Mouse (Mus musculus): ENCODE results near the gene Dlgap1.
A peak's percentile ranks its signal among the peaks of the same experiment; 100 is the strongest.

Dlgap1 gene

GRCm38 (mm10) chr17:70754638-70755037 lies 785.8 kb downstream of the Dlgap1 start:
- DNase-seq (ENCODE audit: low read depth, low spot score) = no peak

- peak; percentile 84 for DNase-seq (ENCODE audit: low read depth, low spot score)
Observed at GRCm38 (mm10) chr17:70755039-70755668, 786.3 kb downstream of the Dlgap1 start.

- DNase-seq (ENCODE audit: low read depth, low spot score) = no peak
Observed at GRCm38 (mm10) chr17:70755669-70756263, 786.9 kb downstream of the Dlgap1 start.

- DNase-seq (ENCODE audit: low read depth, low spot score) = no peak
Observed at GRCm38 (mm10) chr17:70762001-70762400, 793.1 kb downstream of the Dlgap1 start.

- no peak for DNase-seq (ENCODE audit: low read depth, low spot score)
Observed at GRCm38 (mm10) chr17:70762634-70763033, 793.8 kb downstream of the Dlgap1 start.

- no peak for DNase-seq (ENCODE audit: low read depth, low spot score)
Observed at GRCm38 (mm10) chr17:70765337-70765736, 796.5 kb downstream of the Dlgap1 start.

GRCm38 (mm10) chr17:70765976-70766375 lies 797.1 kb downstream of the Dlgap1 start:
- peak; percentile 32 for DNase-seq (ENCODE audit: low read depth, low spot score)

- no peak for DNase-seq (ENCODE audit: low read depth, low spot score)
Observed at GRCm38 (mm10) chr17:70772120-70772899, 803.4 kb downstream of the Dlgap1 start.

GRCm38 (mm10) chr17:70779770-70780169 lies 810.9 kb downstream of the Dlgap1 start:
- no peak for DNase-seq (ENCODE audit: low read depth, low spot score)

GRCm38 (mm10) chr17:70780726-70781689 lies 812.1 kb downstream of the Dlgap1 start:
- DNase-seq (ENCODE audit: low read depth, low spot score) = no peak

- peak; percentile 10 for DNase-seq (ENCODE audit: low read depth, low spot score)
Observed at GRCm38 (mm10) chr17:70783273-70783672, 814.4 kb downstream of the Dlgap1 start.

- DNase-seq (ENCODE audit: low read depth, low spot score) = no peak
Observed at GRCm38 (mm10) chr17:70787366-70787765, 818.5 kb downstream of the Dlgap1 start.

- DNase-seq (ENCODE audit: low read depth, low spot score) = no peak
Observed at GRCm38 (mm10) chr17:70790801-70791200, 821.9 kb downstream of the Dlgap1 start.

GRCm38 (mm10) chr17:70791596-70792275 lies 822.9 kb downstream of the Dlgap1 start:
- no peak for DNase-seq (ENCODE audit: low read depth, low spot score)

GRCm38 (mm10) chr17:70794291-70794690 lies 825.4 kb downstream of the Dlgap1 start:
- no peak for DNase-seq (ENCODE audit: low read depth, low spot score)

- DNase-seq (ENCODE audit: low read depth, low spot score) = no peak
Observed at GRCm38 (mm10) chr17:70794722-70795121, 825.8 kb downstream of the Dlgap1 start.

- no peak for DNase-seq (ENCODE audit: low read depth, low spot score)
Observed at GRCm38 (mm10) chr17:70795196-70795595, 826.3 kb downstream of the Dlgap1 start.

GRCm38 (mm10) chr17:70796940-70797772 lies 828.3 kb downstream of the Dlgap1 start:
- peak; percentile 27 for DNase-seq (ENCODE audit: low read depth, low spot score)

- DNase-seq (ENCODE audit: low read depth, low spot score) = no peak
Observed at GRCm38 (mm10) chr17:70797773-70798045, 828.8 kb downstream of the Dlgap1 start.

GRCm38 (mm10) chr17:70799266-70799665 lies 830.4 kb downstream of the Dlgap1 start:
- no peak for DNase-seq (ENCODE audit: low read depth, low spot score)

All from CD4-positive, CD25-positive, alpha-beta regulatory T cell, adult 2 months (primary cell).